Mouse (Mus musculus) hematopoietic stem cell, adult 5-6 weeks (primary cell): ENCODE measurements around the gene Rcor1. TPM values are rescaled to one million over a fixed set of nuclear protein-coding genes. Genes with fewer than 3 reads are reported as not detected.
A peak's percentile ranks its signal among the peaks of the same experiment; 100 is the strongest.

Source experiments
- ATAC-seq, 2 experiments: fragments of 125-278 bp in 1 of 2; replicated peaks in 1 of 2; 2 replicates each; pipeline ENCODE4 v1.8.0; 2016 to 2017; ENCODE audit warnings: inconsistent platforms in 2 of 2, mild to moderate bottlenecking in 2 of 2, moderate number of reproducible peaks in 2 of 2, low read depth in 1 of 2, moderate TSS enrichment in 1 of 2; ENCODE audit not compliant: low FRiP score in 2 of 2, poor library complexity in 2 of 2, severe bottlenecking in 2 of 2, insufficient read depth in 1 of 2, low TSS enrichment in 1 of 2
- total RNA-seq: library from RNA; stranded (forward); fragments of 172-1452, 232-1000 nt; gene quantifications from 2 replicates; pipeline ENCODE4 v1.2.3, GENCODE M21; 2017

Rcor1 gene
- 32.0 and 47.7 TPM in 2 replicates for total RNA-seq

GRCm38 (mm10) chr12:111038976-111039612, at the start of gene Rcor1:
Rcor1 (plus strand) TSS chr12:111039351.
- ATAC-seq: peak; percentile 95 to 96

GRCm38 (mm10) chr12:110989409-110989808, 49.7 kb upstream of the Rcor1 start:
- no peak for ATAC-seq

- ATAC-seq: no peak
Observed at GRCm38 (mm10) chr12:110990500-110990899, 48.7 kb upstream of the Rcor1 start.

GRCm38 (mm10) chr12:110991361-110992127, 47.6 kb upstream of the Rcor1 start:
- peak; percentile 85 to 86 for ATAC-seq

GRCm38 (mm10) chr12:110992128-110992553, 47.0 kb upstream of the Rcor1 start:
- ATAC-seq: peak; percentile 87 to 90

- no peak for ATAC-seq
Observed at GRCm38 (mm10) chr12:110992771-110993170, 46.4 kb upstream of the Rcor1 start.

GRCm38 (mm10) chr12:110993226-110993625, 45.9 kb upstream of the Rcor1 start:
- no peak for ATAC-seq

GRCm38 (mm10) chr12:110994666-110995065, 44.5 kb upstream of the Rcor1 start:
- no peak for ATAC-seq

- ATAC-seq: no peak
Observed at GRCm38 (mm10) chr12:110998092-110998491, 41.1 kb upstream of the Rcor1 start.

- ATAC-seq: no peak
Observed at GRCm38 (mm10) chr12:110999820-111000219, 39.3 kb upstream of the Rcor1 start.

- no peak for ATAC-seq
Observed at GRCm38 (mm10) chr12:111000956-111001355, 38.2 kb upstream of the Rcor1 start.

- no peak; a peak in 1 of 4 replicates for ATAC-seq
Observed at GRCm38 (mm10) chr12:111004142-111004541, 35.0 kb upstream of the Rcor1 start.

GRCm38 (mm10) chr12:111005803-111006202, 33.3 kb upstream of the Rcor1 start:
- no peak for ATAC-seq

GRCm38 (mm10) chr12:111006339-111006738, 32.8 kb upstream of the Rcor1 start:
- ATAC-seq: no peak

GRCm38 (mm10) chr12:111007134-111008103, 31.7 kb upstream of the Rcor1 start:
- ATAC-seq: peak; percentile 63 to 71; a peak in 3 of 4 replicates

- no peak for ATAC-seq
Observed at GRCm38 (mm10) chr12:111008500-111009490, 30.4 kb upstream of the Rcor1 start.
